Mouse (Mus musculus): ENCODE measurements around the gene Shcbp1l. TPM values are rescaled to one million over a fixed set of nuclear protein-coding genes. Genes with fewer than 3 reads are reported as not detected.
"Not testable (repeated sequence)": the region's sequence is repeated elsewhere in the genome, so short reads cannot be mapped to it uniquely, and the experiment has no call there.

The Shcbp1l gene
- polyA plus RNA-seq, 1 experiment from 2014 or later, result 0.26 TPM

DNA sequence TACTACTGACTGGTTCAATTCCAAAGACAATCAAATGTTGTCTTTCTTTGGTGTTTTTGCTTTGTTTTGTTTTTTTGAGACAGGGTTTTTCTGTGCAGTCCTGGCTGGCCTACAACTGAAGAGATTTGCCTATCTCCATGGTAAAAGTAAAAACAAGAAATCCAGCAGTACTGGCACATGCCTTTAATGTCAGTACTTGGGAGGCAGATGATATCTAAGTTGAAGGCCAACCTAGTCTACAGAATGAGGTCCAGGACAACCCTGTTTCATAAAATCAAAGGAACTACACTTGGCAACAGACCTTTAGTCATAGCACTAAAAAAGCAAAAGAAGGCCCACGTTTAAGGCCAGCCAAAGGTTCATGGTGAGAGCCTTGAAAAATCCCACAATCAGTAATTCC lies 36.8 kb downstream of the Shcbp1l start:
- Histone ChIP-seq H3K4me1 (ENCODE audit: control insufficient read depth, insufficient read depth, low read length) (no peaks in the 10 kb centered on the region), H3K4me2 (ENCODE audit: low read depth, low read length) (no peak overlapping the region), H3K9ac (ENCODE audit: low read length) (no peak overlapping the region), H3K27me3 (ENCODE audit: control insufficient read depth, insufficient read depth, low read length) (no peaks in the 10 kb centered on the region), H3K4me3 (ENCODE audit: low read length) (no peak overlapping the region), H3K27ac (ENCODE audit: low read length) (no peak overlapping the region), H3K36me3 (ENCODE audit: control insufficient read depth, insufficient read depth) (peaks cover 56% of the 10 kb centered on the region), H3K9me3 (replicated peaks; ENCODE audit: control insufficient read depth, low read length) (no peaks in the 10 kb centered on the region)
- no peak for ATAC-seq (replicated peaks; ENCODE audit: extremely low read depth, insufficient read depth, low FRiP score)
- WGBS, result 71% methylated on average over 1 of the region's 1 CpGs

GRCm38 (mm10) chr1:153479296-153479695 lies 54.3 kb downstream of the Shcbp1l start:
- Histone ChIP-seq H3K4me3 (ENCODE audit: low read length) (no peak overlapping the region), H3K36me3 (ENCODE audit: control insufficient read depth, insufficient read depth) (peaks cover 56% of the 10 kb centered on the region), H3K27ac (ENCODE audit: low read length) (no peak overlapping the region), H3K9me3 (replicated peaks; ENCODE audit: control insufficient read depth, low read length) (no peaks in the 10 kb centered on the region), H3K27me3 (ENCODE audit: control insufficient read depth, insufficient read depth, low read length) (no peaks in the 10 kb centered on the region), H3K9ac (ENCODE audit: low read length) (no peak overlapping the region), H3K4me1 (ENCODE audit: control insufficient read depth, insufficient read depth, low read length) (peaks cover 5% of the 10 kb centered on the region; the same call in 1 of the 2 replicates), H3K4me2 (ENCODE audit: low read depth, low read length) (no peak overlapping the region)
- WGBS, result 87% methylated on average over 1 of the region's 1 CpGs
- ATAC-seq (replicated peaks; ENCODE audit: extremely low read depth, insufficient read depth, low FRiP score), result no peak

DNA sequence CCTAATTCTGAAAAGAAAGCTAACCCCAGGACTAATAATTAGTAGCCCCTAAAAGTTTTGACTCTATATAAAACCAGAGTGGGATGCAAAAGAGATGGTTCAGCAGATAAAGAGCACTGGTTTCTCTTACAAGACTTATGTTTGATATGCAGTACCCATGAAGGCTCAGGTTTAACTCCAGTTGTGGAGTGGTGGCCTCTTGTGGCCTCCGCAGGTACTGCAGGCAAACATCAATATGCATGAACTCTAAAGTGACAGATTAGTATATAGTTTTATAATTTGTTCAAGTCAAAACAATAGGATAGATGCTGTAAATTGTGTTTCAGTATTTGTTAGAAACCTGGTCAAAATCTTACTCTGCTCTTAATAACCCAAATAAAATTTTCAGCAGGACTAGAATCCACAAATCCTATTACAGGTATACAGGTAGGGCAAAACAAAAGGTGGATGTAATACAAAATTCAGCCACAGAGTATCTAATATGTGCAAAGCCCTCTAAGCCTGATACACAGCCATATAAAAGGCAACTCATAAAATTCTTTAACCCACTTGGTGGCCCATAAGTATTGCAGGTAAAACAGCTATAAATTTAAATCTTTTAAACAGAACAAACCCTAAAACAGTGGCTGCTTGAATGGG lies 55.5 kb downstream of the Shcbp1l start:
- peaks cover 17% of the 10 kb centered on the region for H3K4me1 ChIP-seq (ENCODE audit: control insufficient read depth, insufficient read depth, low read length)
- no peaks in the 10 kb centered on the region for H3K9me3 ChIP-seq (replicated peaks; ENCODE audit: control insufficient read depth, low read length)
- no peak overlapping the region for H3K9ac ChIP-seq (ENCODE audit: low read length)
- no peak overlapping the region for H3K4me3 ChIP-seq (ENCODE audit: low read length)
- no peak overlapping the region for H3K4me2 ChIP-seq (ENCODE audit: low read depth, low read length)
- peaks cover 48% of the 10 kb centered on the region for H3K36me3 ChIP-seq (ENCODE audit: control insufficient read depth, insufficient read depth)
- H3K27ac ChIP-seq (ENCODE audit: low read length), result no peak overlapping the region
- ATAC-seq (replicated peaks; ENCODE audit: extremely low read depth, insufficient read depth, low FRiP score), result no peak
- H3K27me3 ChIP-seq (ENCODE audit: control insufficient read depth, insufficient read depth, low read length), result no peaks in the 10 kb centered on the region
- WGBS, result 55% methylated on average over 1 of the region's 1 CpGs

GRCm38 (mm10) chr1:153481025-153481412 lies 56.1 kb downstream of the Shcbp1l start:
- H3K4me2 ChIP-seq (ENCODE audit: low read depth, low read length), result no peak overlapping the region
- WGBS, result 42% methylated on average over 1 of the region's 1 CpGs
- no peak overlapping the region for H3K4me3 ChIP-seq (ENCODE audit: low read length)
- peaks cover 46% of the 10 kb centered on the region for H3K36me3 ChIP-seq (ENCODE audit: control insufficient read depth, insufficient read depth)
- no peaks in the 10 kb centered on the region for H3K27me3 ChIP-seq (ENCODE audit: control insufficient read depth, insufficient read depth, low read length)
- peaks cover 20% of the 10 kb centered on the region for H3K4me1 ChIP-seq (ENCODE audit: control insufficient read depth, insufficient read depth, low read length)
- H3K9ac ChIP-seq (ENCODE audit: low read length), result no peak overlapping the region
- H3K9me3 ChIP-seq (replicated peaks; ENCODE audit: control insufficient read depth, low read length), result no peaks in the 10 kb centered on the region
- no peak overlapping the region for H3K27ac ChIP-seq (ENCODE audit: low read length)
- no peak for ATAC-seq (replicated peaks; ENCODE audit: extremely low read depth, insufficient read depth, low FRiP score)

GRCm38 (mm10) chr1:153485201-153485796 lies 60.3 kb downstream of the Shcbp1l start:
- Histone ChIP-seq H3K4me1 (ENCODE audit: control insufficient read depth, insufficient read depth, low read length) (peaks cover 24% of the 10 kb centered on the region), H3K27ac (ENCODE audit: low read length) (no peak overlapping the region), H3K36me3 (ENCODE audit: control insufficient read depth, insufficient read depth) (peaks cover 17% of the 10 kb centered on the region), H3K4me3 (ENCODE audit: low read length) (peak overlapping the region; percentile 35), H3K4me2 (ENCODE audit: low read depth, low read length) (peak overlapping the region; percentile 83), H3K9me3 (replicated peaks; ENCODE audit: control insufficient read depth, low read length) (no peaks in the 10 kb centered on the region), H3K27me3 (ENCODE audit: control insufficient read depth, insufficient read depth, low read length) (no peaks in the 10 kb centered on the region), H3K9ac (ENCODE audit: low read length) (peak overlapping the region; percentile 16; the same call in 1 of the 2 replicates)
- WGBS, result 57% methylated on average over 2 of the region's 2 CpGs
- no peak for ATAC-seq (replicated peaks; ENCODE audit: extremely low read depth, insufficient read depth, low FRiP score)

DNA sequence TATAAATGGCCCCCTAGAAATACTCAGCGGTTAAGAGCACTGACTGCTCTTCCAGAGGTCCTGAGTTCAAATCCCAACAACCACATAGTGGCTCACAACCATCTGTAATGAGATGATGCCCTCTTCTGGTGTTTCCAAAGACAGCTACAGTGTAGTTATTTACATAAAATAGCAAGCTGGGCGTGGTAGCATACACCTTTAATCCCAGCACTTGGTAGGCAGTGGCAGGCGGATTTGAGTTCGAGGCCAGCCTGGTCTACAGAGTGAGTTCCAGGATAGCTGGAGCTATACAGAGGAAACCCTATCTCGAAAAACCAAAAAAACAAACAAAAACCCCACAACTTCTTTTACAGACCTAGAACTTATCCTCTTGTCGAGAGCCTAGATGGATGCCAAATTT lies 61.2 kb downstream of the Shcbp1l start:
- not testable (repeated sequence) for H3K27me3 ChIP-seq (ENCODE audit: control insufficient read depth, insufficient read depth, low read length); ATAC-seq (replicated peaks; ENCODE audit: extremely low read depth, insufficient read depth, low FRiP score); H3K36me3 ChIP-seq (ENCODE audit: control insufficient read depth, insufficient read depth); H3K9me3 ChIP-seq (replicated peaks; ENCODE audit: control insufficient read depth, low read length); H3K27ac ChIP-seq (ENCODE audit: low read length)
- WGBS, result 9% methylated on average over 6 of the region's 6 CpGs
- H3K4me1 ChIP-seq (ENCODE audit: control insufficient read depth, insufficient read depth, low read length), result peaks cover 24% of the 10 kb centered on the region
- H3K4me3 ChIP-seq (ENCODE audit: low read length), result peak overlapping the region; percentile 87
- H3K9ac ChIP-seq (ENCODE audit: low read length), result peak overlapping the region; percentile 96
- H3K4me2 ChIP-seq (ENCODE audit: low read depth, low read length), result peak overlapping the region; percentile 83

GRCm38 (mm10) chr1:153486767-153487499 lies 62.0 kb downstream of the Shcbp1l start:
- peaks cover 5% of the 10 kb centered on the region; the same call in 1 of the 2 replicates for H3K36me3 ChIP-seq (ENCODE audit: control insufficient read depth, insufficient read depth)
- H3K9ac ChIP-seq (ENCODE audit: low read length), result peak overlapping the region; percentile 96
- H3K9me3 ChIP-seq (replicated peaks; ENCODE audit: control insufficient read depth, low read length), result no peaks in the 10 kb centered on the region
- peak overlapping the region; percentile 87 for H3K4me3 ChIP-seq (ENCODE audit: low read length)
- peak; percentile 59 for ATAC-seq (replicated peaks; ENCODE audit: extremely low read depth, insufficient read depth, low FRiP score)
- peak overlapping the region; percentile 70 for H3K27ac ChIP-seq (ENCODE audit: low read length)
- peak overlapping the region; percentile 83 for H3K4me2 ChIP-seq (ENCODE audit: low read depth, low read length)
- peaks cover 24% of the 10 kb centered on the region for H3K4me1 ChIP-seq (ENCODE audit: control insufficient read depth, insufficient read depth, low read length)
- WGBS, result under 1% methylated on average over 64 of the region's 64 CpGs
- H3K27me3 ChIP-seq (ENCODE audit: control insufficient read depth, insufficient read depth, low read length), result no peaks in the 10 kb centered on the region

- H3K27ac ChIP-seq (ENCODE audit: low read length), result peak within 1 kb of the TSS; percentile 72
- H3K4me1 ChIP-seq (ENCODE audit: control insufficient read depth, insufficient read depth, low read length), result peaks cover 24% of the 10 kb centered on the region
- peak within 1 kb of the TSS; percentile 96 for H3K9ac ChIP-seq (ENCODE audit: low read length)
- ATAC-seq (replicated peaks; ENCODE audit: extremely low read depth, insufficient read depth, low FRiP score), result peak; percentile 95
- WGBS, result 1% methylated on average over 35 of the region's 35 CpGs
- no peaks in the 10 kb centered on the region for H3K27me3 ChIP-seq (ENCODE audit: control insufficient read depth, insufficient read depth, low read length)
- H3K4me2 ChIP-seq (ENCODE audit: low read depth, low read length), result peak within 1 kb of the TSS; percentile 83
- H3K4me3 ChIP-seq (ENCODE audit: low read length), result peak within 1 kb of the TSS; percentile 87
- H3K36me3 ChIP-seq (ENCODE audit: control insufficient read depth, insufficient read depth), result peaks cover 2% of the 10 kb centered on the region; the same call in 1 of the 2 replicates
- no peaks in the 10 kb centered on the region for H3K9me3 ChIP-seq (replicated peaks; ENCODE audit: control insufficient read depth, low read length)
Measured at GRCm38 (mm10) chr1:153487500-153487879, 62.5 kb downstream of the Shcbp1l start, which contains the start of gene Dhx9. TSS of gene Dhx9 (minus strand) at chr1:153487660.

GRCm38 (mm10) chr1:153489132-153489531 lies 64.2 kb downstream of the Shcbp1l start:
- no peak overlapping the region for H3K9ac ChIP-seq (ENCODE audit: low read length)
- no peak for ATAC-seq (replicated peaks; ENCODE audit: extremely low read depth, insufficient read depth, low FRiP score)

More at GRCm38 (mm10) chr1:153489132-153489531, 64.2 kb downstream of the Shcbp1l start:
- Histone ChIP-seq H3K9me3 (replicated peaks; ENCODE audit: control insufficient read depth, low read length) (no peaks in the 10 kb centered on the region), H3K27ac (ENCODE audit: low read length) (no peak overlapping the region), H3K4me2 (ENCODE audit: low read depth, low read length) (no peak overlapping the region), H3K27me3 (ENCODE audit: control insufficient read depth, insufficient read depth, low read length) (no peaks in the 10 kb centered on the region), H3K4me1 (ENCODE audit: control insufficient read depth, insufficient read depth, low read length) (peaks cover 19% of the 10 kb centered on the region), H3K36me3 (ENCODE audit: control insufficient read depth, insufficient read depth) (no peaks in the 10 kb centered on the region), H3K4me3 (ENCODE audit: low read length) (no peak overlapping the region)
- 41% methylated on average over 7 of the region's 7 CpGs for WGBS

Data from heart, embryonic 16.5 days (tissue).